Mouse (Mus musculus): ENCODE measurements around the gene Gm28374. TPM values are rescaled to one million over a fixed set of nuclear protein-coding genes. Genes with fewer than 3 reads are reported as not detected.

The Gm28374 gene
- polyA plus RNA-seq, 1 experiment from 2014 or later = 1.3 TPM

DNA sequence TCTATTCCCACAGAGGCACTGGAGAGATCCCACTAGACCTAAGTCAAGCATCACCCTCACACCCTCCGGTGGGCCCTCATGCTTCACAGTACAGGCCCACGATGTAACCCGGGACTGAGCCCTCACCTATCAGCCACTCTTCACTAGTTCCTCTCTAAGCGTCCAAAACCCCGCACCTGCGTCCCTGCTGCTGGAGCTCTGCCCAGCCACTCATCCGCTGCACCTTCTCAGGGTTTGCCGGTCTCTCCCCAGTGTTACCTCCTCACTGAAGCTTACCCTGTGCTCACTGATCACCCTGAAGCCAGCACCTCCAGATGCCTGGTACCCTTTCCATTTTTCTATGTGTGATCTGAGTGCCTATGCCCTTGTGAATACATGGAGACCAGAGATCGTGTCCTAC is 39.8 kb downstream of the Gm28374 start:
- 80% methylated on average over 9 of the region's 9 CpGs for WGBS
- no peaks in the 10 kb centered on the region for H3K36me3 ChIP-seq (ENCODE audit: control insufficient read depth, insufficient read depth, low read length)
- H3K9ac ChIP-seq (ENCODE audit: low read length) = no peak overlapping the region
- no peak overlapping the region for H3K4me2 ChIP-seq (ENCODE audit: low read depth, low read length)
- H3K27ac ChIP-seq (ENCODE audit: low read length) = no peak overlapping the region
- H3K4me1 ChIP-seq (ENCODE audit: control insufficient read depth, insufficient read depth, low read length) = peaks cover 5% of the 10 kb centered on the region; the same call in 1 of the 2 replicates
- no peak overlapping the region for H3K4me3 ChIP-seq (replicated peaks; ENCODE audit: low read length)
- no peaks in the 10 kb centered on the region for H3K9me3 ChIP-seq (replicated peaks; ENCODE audit: control insufficient read depth, low read length)
- no peaks in the 10 kb centered on the region for H3K27me3 ChIP-seq (ENCODE audit: control insufficient read depth, insufficient read depth, low read length)
- no peak for ATAC-seq (ENCODE audit: insufficient read depth, low FRiP score)

DNA sequence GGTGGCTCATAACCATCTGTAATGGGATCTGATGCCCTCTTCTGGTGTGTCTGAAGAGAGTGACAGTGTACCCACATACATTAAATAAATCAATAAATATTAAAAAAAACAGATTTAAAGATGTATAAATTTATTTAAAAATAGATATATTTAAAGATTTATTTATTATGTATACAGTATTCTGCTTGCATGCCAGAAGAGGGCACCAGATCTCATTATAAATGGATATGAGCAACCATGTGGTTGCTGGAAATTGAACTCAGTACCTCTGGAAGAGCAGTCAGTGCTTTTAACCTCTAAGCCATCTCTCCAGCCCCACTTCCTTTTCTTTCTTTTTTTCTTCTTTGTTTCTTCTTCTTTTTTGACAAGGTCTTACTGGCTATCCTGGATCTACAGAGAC is 42.1 kb downstream of the Gm28374 start:
- no peak overlapping the region for H3K4me3 ChIP-seq (replicated peaks; ENCODE audit: low read length)
- H3K27ac ChIP-seq (ENCODE audit: low read length) = no peak overlapping the region
- ATAC-seq (ENCODE audit: insufficient read depth, low FRiP score) = no peak
- no peak overlapping the region for H3K9ac ChIP-seq (ENCODE audit: low read length)
- no peaks in the 10 kb centered on the region for H3K9me3 ChIP-seq (replicated peaks; ENCODE audit: control insufficient read depth, low read length)
- H3K4me1 ChIP-seq (ENCODE audit: control insufficient read depth, insufficient read depth, low read length) = no peaks in the 10 kb centered on the region
- H3K27me3 ChIP-seq (ENCODE audit: control insufficient read depth, insufficient read depth, low read length) = no peaks in the 10 kb centered on the region
- H3K36me3 ChIP-seq (ENCODE audit: control insufficient read depth, insufficient read depth, low read length) = no peaks in the 10 kb centered on the region
- no peak overlapping the region for H3K4me2 ChIP-seq (ENCODE audit: low read depth, low read length)

DNA sequence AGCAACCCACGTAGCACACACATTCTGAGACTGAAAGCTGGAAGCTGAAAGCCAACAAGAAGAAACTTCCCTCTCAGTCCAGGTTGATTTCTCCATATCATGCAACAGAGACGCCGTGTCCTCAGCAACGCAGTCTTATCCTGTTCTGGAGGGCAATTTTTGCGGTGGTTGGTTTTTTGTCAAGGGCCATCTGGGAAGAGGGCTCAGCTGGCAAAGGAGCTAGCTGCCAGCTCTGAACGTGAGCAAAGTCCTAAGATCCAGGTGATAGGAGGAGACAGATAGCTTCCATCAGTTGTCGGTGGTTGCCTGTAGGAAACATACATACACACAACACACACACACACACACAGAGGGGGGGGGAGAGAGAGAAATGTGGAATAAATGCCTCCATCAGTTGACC is 43.7 kb downstream of the Gm28374 start:
- no peaks in the 10 kb centered on the region for H3K4me1 ChIP-seq (ENCODE audit: control insufficient read depth, insufficient read depth, low read length)
- no peak overlapping the region for H3K4me2 ChIP-seq (ENCODE audit: low read depth, low read length)
- no peak overlapping the region for H3K9ac ChIP-seq (ENCODE audit: low read length)
- no peaks in the 10 kb centered on the region for H3K36me3 ChIP-seq (ENCODE audit: control insufficient read depth, insufficient read depth, low read length)
- H3K9me3 ChIP-seq (replicated peaks; ENCODE audit: control insufficient read depth, low read length) = no peaks in the 10 kb centered on the region
- no peak overlapping the region for H3K4me3 ChIP-seq (replicated peaks; ENCODE audit: low read length)
- no peak for ATAC-seq (ENCODE audit: insufficient read depth, low FRiP score)
- H3K27ac ChIP-seq (ENCODE audit: low read length) = no peak overlapping the region
- no peaks in the 10 kb centered on the region for H3K27me3 ChIP-seq (ENCODE audit: control insufficient read depth, insufficient read depth, low read length)
- WGBS = 78% methylated on average over 7 of the region's 7 CpGs

DNA sequence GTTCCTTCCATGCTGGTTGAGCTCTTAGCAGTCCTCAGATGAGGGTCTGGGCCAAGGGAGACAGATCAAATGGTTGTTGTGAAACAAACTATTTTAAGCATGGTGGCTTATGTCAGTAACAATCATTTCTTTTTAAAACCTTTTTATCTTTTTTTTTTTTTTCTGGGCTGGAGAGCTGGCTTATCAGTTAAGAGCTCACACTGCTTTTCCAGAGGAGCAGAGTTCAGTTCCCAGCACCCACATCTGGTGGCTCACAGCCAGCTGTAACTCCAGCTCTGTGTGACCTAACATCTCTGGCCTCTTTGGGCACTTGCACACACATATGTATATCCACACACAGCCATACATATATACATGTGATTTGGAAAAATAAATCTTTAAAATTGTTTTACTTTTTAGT is 44.4 kb downstream of the Gm28374 start:
- Histone ChIP-seq H3K36me3 (ENCODE audit: control insufficient read depth, insufficient read depth, low read length) (no peaks in the 10 kb centered on the region), H3K9ac (ENCODE audit: low read length) (no peak overlapping the region), H3K27ac (ENCODE audit: low read length) (no peak overlapping the region), H3K4me2 (ENCODE audit: low read depth, low read length) (no peak overlapping the region), H3K27me3 (ENCODE audit: control insufficient read depth, insufficient read depth, low read length) (no peaks in the 10 kb centered on the region), H3K9me3 (replicated peaks; ENCODE audit: control insufficient read depth, low read length) (no peaks in the 10 kb centered on the region), H3K4me3 (replicated peaks; ENCODE audit: low read length) (no peak overlapping the region), H3K4me1 (ENCODE audit: control insufficient read depth, insufficient read depth, low read length) (no peaks in the 10 kb centered on the region)
- no peak for ATAC-seq (ENCODE audit: insufficient read depth, low FRiP score)

DNA sequence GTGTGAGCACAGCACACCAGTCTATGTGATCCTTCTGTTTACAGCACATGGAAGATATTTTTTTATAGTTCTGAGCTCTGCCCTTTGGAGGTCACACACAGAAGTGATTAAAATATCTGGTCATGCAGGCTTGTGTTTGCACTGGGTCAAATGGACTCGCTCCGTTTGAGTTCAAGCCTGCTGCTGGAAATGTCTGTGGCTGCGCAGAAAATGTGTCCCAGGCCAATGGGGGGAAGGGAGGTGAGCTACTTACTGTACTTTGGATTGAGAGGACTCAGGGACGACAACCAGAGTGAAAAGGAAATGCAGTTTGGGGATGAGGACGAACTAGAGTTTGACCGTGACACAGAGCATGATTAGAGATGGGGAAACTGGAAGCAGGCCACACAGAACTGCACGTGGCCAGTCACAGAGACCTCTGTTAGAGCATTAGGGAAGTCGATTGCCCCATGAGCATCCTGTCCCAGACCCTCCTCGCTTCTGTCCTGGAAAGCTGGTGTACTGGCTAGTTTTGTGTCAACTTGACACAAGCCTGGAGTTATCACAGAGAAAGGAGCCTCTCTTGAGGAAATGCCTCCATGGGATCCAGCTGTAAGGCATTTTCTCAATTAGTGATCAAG is 46.0 kb downstream of the Gm28374 start:
- ATAC-seq (ENCODE audit: insufficient read depth, low FRiP score) = no peak
- no peak overlapping the region for H3K4me3 ChIP-seq (replicated peaks; ENCODE audit: low read length)
- 67% methylated on average over 9 of the region's 9 CpGs for WGBS
- H3K9me3 ChIP-seq (replicated peaks; ENCODE audit: control insufficient read depth, low read length) = no peaks in the 10 kb centered on the region
- no peaks in the 10 kb centered on the region for H3K4me1 ChIP-seq (ENCODE audit: control insufficient read depth, insufficient read depth, low read length)
- no peak overlapping the region for H3K9ac ChIP-seq (ENCODE audit: low read length)
- H3K4me2 ChIP-seq (ENCODE audit: low read depth, low read length) = no peak overlapping the region
- H3K27me3 ChIP-seq (ENCODE audit: control insufficient read depth, insufficient read depth, low read length) = no peaks in the 10 kb centered on the region
- no peaks in the 10 kb centered on the region for H3K36me3 ChIP-seq (ENCODE audit: control insufficient read depth, insufficient read depth, low read length)
- no peak overlapping the region for H3K27ac ChIP-seq (ENCODE audit: low read length)

DNA sequence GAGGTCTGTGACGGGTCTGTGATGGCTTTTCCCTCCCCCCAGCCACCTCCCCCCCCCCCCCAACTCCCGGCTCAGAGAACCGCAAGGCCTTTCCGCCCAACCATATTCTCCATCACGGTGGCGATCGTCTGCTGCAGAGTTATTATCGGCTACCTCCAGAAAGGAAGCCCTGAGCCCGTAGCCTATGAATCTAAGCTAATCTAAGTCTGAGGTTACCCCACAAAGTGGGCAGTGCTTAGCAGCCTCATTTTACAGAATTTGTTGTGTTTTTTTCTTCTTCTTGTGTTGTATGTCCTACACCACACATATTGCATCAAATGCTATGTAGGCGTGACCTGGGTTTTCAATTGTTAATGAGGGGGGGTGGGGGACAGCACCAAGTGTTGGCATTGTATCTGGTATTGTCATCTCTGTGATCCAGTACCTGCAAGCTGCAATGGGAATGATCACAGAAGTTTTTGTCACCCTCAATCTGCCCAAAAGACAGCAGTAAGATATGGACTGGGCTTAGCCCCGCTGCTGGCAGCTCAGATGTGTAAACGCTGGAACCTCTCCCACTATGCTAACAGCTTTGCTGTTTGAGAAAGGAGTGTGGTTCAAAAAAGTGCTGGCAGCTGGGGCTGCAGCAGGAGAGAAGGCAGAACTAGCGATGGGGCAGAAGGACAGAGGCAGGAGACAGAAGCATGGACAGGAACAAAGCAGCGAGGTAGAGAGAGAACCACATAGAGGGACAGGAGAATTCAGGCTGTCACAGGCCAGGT is 51.4 kb downstream of the Gm28374 start:
- H3K36me3 ChIP-seq (ENCODE audit: control insufficient read depth, insufficient read depth, low read length) = no peaks in the 10 kb centered on the region
- no peak for ATAC-seq (ENCODE audit: insufficient read depth, low FRiP score)
- H3K9me3 ChIP-seq (replicated peaks; ENCODE audit: control insufficient read depth, low read length) = no peaks in the 10 kb centered on the region
- H3K27me3 ChIP-seq (ENCODE audit: control insufficient read depth, insufficient read depth, low read length) = no peaks in the 10 kb centered on the region
- 58% methylated on average over 14 of the region's 14 CpGs for WGBS
- H3K27ac ChIP-seq (ENCODE audit: low read length) = no peak overlapping the region
- H3K4me2 ChIP-seq (ENCODE audit: low read depth, low read length) = no peak overlapping the region
- H3K4me3 ChIP-seq (replicated peaks; ENCODE audit: low read length) = no peak overlapping the region
- H3K4me1 ChIP-seq (ENCODE audit: control insufficient read depth, insufficient read depth, low read length) = no peaks in the 10 kb centered on the region
- no peak overlapping the region for H3K9ac ChIP-seq (ENCODE audit: low read length)

DNA sequence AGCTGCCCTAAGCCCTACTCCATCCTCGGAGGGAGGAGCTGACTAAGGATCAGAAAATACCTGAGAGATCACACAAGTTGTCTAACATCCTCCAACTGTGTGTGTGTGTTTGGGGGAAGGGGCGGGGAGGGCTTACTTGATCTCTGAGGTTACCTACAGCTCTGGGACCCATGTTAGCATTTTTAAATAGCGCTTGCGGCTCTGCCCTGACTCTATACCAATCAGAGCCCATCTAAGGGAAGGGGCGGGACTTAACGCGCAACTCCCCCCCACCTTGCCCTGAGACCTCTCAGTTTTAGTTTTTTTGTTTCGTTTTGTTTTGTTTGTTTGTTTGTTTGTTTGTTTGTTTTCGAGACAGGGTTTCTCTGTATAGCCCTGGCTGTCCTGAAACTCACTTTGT is 52.6 kb downstream of the Gm28374 start:
- Histone ChIP-seq H3K27me3 (ENCODE audit: control insufficient read depth, insufficient read depth, low read length) (no peaks in the 10 kb centered on the region), H3K27ac (ENCODE audit: low read length) (no peak overlapping the region), H3K4me2 (ENCODE audit: low read depth, low read length) (no peak overlapping the region), H3K4me3 (replicated peaks; ENCODE audit: low read length) (no peak overlapping the region), H3K4me1 (ENCODE audit: control insufficient read depth, insufficient read depth, low read length) (no peaks in the 10 kb centered on the region), H3K9me3 (replicated peaks; ENCODE audit: control insufficient read depth, low read length) (no peaks in the 10 kb centered on the region), H3K9ac (ENCODE audit: low read length) (no peak overlapping the region), H3K36me3 (ENCODE audit: control insufficient read depth, insufficient read depth, low read length) (no peaks in the 10 kb centered on the region)
- 75% methylated on average over 9 of the region's 9 CpGs for WGBS
- ATAC-seq (ENCODE audit: insufficient read depth, low FRiP score) = no peak

DNA sequence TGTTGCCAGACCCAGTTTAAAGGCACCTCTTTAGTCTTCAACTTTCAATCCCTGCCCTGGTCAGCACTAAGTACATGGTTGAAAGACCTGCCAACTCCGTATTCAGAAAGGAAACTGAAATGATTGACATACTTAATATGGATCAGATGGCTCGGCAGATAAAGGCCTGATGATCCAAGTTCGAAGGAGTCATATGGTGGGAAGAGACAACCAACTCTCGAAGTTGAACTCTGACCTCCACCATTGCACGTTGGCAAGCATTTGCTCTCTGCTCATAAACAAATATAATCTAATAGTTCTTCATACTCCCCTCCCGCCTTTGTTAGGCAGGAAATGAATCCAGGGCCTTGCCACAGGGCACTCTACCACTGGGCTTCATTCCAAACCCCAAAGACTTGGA is 53.1 kb downstream of the Gm28374 start:
- Histone ChIP-seq H3K9me3 (replicated peaks; ENCODE audit: control insufficient read depth, low read length) (no peaks in the 10 kb centered on the region), H3K4me3 (replicated peaks; ENCODE audit: low read length) (no peak overlapping the region), H3K4me1 (ENCODE audit: control insufficient read depth, insufficient read depth, low read length) (no peaks in the 10 kb centered on the region), H3K27ac (ENCODE audit: low read length) (no peak overlapping the region), H3K4me2 (ENCODE audit: low read depth, low read length) (no peak overlapping the region), H3K27me3 (ENCODE audit: control insufficient read depth, insufficient read depth, low read length) (no peaks in the 10 kb centered on the region), H3K36me3 (ENCODE audit: control insufficient read depth, insufficient read depth, low read length) (no peaks in the 10 kb centered on the region), H3K9ac (ENCODE audit: low read length) (no peak overlapping the region)
- WGBS = 70% methylated on average over 6 of the region's 6 CpGs
- no peak for ATAC-seq (ENCODE audit: insufficient read depth, low FRiP score)
